Mouse (Mus musculus) mesoderm, embryonic 11.5 days (tissue): ENCODE measurements around the gene Cd300a.
"Not testable (repeated sequence)": the region's sequence is repeated elsewhere in the genome, so short reads cannot be mapped to it uniquely, and the experiment has no call there.

Experiments
- DNase-seq: peaks from one replicate; pipeline ENCODE4 v3.0.0-alpha.2; 2012; ENCODE audit warnings: low read depth, low spot score

The Cd300a gene

DNA sequence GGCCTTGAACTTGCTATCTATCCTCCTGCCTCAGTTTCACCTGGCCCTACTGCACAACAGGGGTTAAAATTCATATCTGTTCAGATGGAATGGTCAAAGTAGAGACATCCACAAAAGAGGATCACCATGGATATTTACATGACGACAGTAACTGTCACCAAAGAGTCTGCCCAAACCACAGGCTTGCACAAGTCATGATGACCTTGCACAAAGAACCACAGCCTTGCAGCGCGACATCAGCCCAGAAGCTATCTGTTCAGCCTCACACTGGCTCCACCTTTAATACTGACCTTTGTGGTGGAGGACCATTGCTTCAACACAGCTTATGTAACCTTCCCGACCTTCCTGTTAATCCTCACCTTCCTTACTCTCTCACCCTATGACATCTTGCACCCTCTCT is 17.7 kb downstream of the Cd300a start:
- no peak for DNase-seq

DNA sequence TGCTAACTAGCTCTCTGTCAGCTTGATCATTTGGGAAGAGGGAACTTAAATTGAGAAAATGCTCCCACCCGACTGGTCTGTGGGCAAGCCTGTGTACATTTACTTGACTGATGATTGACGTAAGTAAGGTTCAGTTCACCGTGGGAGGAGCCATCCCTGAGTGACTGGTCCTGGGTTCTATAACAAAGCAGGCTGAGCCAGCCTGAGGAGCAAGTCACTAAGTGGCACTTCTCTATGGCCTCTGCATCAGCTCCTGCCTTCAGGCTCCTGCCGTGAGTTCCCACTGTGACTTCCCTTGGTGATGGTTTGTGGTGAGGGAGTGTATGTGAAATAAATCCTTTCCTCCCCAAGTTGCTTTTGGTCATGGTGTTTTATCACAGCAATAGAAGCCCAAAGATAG is 18.2 kb downstream of the Cd300a start:
- no peak for DNase-seq

GRCm38 (mm10) chr11:114909538-114909937 is 19.7 kb downstream of the Cd300a start:
- DNase-seq = not testable (repeated sequence)

GRCm38 (mm10) chr11:114912847-114913246 is 23.0 kb downstream of the Cd300a start:
- DNase-seq = peak; percentile 80

DNA sequence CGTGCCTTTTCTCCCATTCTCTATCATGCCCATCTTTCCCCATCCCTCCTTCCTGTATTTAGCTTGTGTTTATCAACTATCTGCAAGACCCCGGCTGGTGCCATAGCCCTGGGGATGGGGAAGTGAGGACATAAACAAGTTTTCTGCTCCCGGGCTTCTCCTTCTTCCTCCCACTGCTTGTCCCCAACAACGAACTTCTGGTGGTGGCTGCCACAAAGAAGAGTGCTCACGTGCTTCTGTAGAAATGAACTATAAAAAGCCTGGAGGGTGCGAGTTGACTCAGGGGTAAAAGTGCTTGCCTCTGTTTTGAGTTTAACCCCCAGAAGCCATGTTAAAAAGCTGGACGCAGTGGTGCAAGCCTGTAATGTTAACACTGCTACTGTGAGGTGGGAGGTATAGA is 25.1 kb downstream of the Cd300a start:
- no peak for DNase-seq

DNA sequence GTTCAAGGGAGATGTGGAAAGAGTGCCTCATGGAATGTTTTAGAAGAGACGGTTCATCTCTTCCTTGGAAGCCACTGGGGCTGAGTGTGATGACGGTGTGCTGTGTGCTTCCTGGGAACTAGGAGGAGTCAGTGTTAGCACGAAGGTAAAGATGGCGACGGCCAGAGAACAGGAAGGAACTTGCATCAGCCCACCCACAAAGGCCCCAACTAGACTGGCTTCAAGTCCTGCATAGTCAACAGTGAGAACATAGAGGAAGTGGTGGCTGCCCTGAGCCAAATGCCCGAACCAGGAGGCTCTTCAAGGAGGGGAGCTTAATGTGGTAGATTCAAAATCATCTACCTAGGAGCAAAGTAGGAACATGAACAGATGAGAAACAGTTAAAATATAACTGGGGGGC is 27.3 kb downstream of the Cd300a start:
- no peak for DNase-seq

- DNase-seq = peak; percentile 17
Observed at GRCm38 (mm10) chr11:114922439-114922838, 32.6 kb downstream of the Cd300a start.

DNA sequence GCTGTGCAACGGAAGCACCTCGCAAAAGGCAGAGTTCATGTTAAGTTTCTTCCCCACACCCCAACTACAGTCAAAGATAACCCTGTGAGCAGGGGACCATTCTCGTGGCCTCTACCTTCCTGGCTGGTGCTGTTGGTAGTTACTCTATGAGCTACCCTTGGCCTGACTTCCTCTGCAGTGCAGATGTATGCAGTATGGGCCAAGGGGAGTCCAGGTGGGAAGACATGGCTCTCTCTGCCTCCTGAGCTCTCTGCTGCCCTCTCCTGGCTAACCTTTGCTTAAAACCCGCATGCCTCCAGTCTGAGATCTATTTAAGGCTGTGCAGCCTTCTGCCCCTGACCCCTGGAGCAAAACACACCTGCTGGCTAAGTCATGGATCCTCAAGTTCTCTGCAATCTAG is 34.1 kb downstream of the Cd300a start:
- peak; percentile 26 for DNase-seq

DNA sequence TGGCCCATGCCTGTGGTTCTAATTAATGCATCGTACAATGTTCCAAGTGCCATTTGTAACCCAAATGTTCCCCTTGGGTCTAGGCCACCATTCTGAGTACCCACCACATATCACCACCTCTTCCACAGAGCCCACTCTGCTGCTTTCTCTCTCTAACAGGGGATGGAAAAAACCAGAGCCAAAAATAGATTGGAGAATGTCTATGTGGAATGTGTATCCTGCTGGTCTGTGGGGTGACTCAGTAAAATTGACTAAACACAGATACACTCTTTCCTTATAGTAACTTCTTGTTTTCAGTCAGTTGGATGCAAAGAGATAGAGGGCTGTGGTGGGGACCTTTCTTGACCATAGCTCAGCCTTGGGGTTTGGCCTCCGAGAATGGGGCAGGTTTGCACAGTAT is 39.7 kb downstream of the Cd300a start:
- DNase-seq = no peak

- no peak for DNase-seq
Observed at GRCm38 (mm10) chr11:114931041-114931440, 41.2 kb downstream of the Cd300a start.

- DNase-seq = no peak
Observed at GRCm38 (mm10) chr11:114933591-114933990, 43.8 kb downstream of the Cd300a start.

DNA sequence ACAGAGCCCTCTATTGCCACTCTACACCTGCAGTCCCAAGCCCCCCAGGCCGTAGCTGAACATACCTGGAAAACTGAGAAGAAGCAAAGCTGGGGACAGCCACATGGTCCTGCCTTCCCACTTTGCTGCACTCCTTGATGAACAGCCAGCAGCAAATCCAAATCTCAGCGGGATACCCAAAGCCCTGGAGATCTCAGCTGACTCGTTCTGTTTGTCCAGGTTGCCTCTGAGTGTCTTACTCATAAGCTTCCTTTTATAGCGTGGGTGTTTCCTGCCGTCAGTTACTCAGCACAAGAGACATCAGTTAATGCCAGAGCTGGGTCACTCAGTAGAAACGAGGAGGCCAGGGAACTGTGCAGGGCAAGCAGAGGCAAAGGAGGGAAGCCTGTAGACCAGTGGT is 44.3 kb downstream of the Cd300a start, which contains the start of gene Cd300lb:
TSS of gene Cd300lb (minus strand) at position 243 of the 400 bp plus-strand sequence.
- DNase-seq = no peak
